Mouse (Mus musculus): ENCODE measurements around the gene Tbc1d10b.

DNA sequence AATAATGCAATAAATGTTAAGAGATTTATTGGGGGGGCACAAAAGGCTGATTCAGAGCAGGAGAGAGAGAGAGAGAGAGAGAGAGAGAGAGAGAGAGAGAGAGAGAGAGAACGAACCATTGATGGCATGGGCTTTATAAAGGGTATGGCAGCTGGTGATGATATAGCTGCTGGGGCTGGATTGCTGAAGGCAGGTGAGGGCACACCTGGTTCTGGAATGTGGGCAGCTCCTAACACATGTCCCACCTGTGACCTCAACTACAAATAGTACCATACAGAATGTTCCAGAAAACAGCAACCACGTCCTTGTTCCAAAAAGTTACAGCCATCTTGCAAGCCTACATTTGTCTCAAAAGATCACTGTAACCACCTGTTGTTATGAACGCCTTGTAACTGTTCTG is 23.1 kb upstream of the Tbc1d10b start:
- TF ChIP-seq EP300 (IDR thresholded peaks at IDR 0.05), result no peak
- no peak for TF ChIP-seq CTCF (IDR thresholded peaks at IDR 0.05)

All from lung, postnatal 0 days (tissue).